Mouse (Mus musculus) c-Kit-negative CD71-positive TER-119-positive erythroid progenitor cells, embryonic 14.5 days (primary cell): ENCODE measurements at regions not wholly inside any gene's neighbourhood (a gene's known extent, or its start where the extent isn't known, plus 50 kb on each side); places are given as distances from the start of the nearest gene placed in this dataset.
A peak's percentile ranks its signal among the peaks of the same experiment; 100 is the strongest.

Experiments
- DNase-seq: peaks from one replicate; pipeline ENCODE4 v3.0.0-alpha.2; 2013; ENCODE audit warnings: low read depth, low spot score

- no peak for DNase-seq
Measured at GRCm38 (mm10) chr13:51973461-51973860, 127.0 kb downstream of the Gadd45g start.

DNA sequence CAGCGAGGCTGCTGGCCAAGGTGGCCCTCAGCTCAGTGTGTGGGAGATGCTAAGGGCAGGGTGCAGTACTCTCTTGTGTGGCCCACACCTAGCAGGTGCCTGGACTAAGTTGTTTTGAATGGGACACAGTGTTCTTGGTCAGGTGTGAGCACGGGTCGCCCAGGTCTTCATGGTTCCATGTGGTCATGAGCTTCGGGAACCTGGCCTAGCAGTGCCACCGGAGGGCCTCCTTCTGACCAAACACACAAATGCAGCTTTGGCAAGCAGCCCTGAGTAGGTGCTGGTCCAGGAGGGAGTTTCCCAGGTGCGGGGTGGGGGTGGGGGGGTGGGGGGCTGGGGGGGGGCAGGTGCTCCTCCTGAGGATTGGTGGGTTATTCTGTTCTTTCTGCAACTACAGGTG is 127.6 kb downstream of the Gadd45g start:
- no peak for DNase-seq

- DNase-seq = no peak
Measured at GRCm38 (mm10) chr13:51975330-51975729, 128.9 kb downstream of the Gadd45g start.

DNA sequence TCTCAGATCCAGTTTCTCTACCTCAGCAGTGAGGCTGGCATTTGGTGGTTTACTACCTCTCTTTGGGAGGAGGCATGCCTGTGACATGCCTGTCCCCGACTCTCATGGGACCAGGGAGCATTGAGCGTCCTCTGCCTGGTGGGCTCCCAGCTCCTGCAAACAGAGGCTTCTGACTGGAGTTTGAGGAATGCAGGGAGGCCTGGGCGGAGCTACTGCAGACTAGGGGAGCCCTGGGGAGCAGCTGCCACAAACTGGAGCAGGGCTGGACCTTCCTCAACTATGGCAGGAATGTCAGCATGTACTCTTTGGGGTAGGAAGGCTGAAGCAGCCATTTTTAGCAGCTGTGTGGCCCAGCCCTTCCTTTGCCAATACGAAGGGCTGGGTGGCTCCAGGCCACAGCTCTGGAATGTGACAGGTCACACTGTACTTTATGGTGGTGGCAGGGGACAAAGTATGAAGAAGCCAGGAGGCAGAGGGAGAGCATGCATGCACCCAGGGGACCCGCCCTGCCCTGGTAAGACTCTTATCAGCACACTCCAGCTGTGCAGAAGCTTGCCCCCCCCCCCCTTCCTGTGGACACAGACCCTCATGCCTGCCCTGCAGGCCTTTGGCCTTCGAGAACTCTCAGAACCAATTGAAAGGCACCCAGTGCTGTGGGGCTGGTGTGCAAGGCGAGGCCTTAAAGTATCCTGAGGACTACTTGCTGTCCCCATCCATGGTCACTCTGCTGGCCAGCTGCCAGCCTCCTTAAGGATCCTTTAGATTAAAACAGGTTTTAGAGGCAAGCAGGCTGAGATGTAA is 129.5 kb downstream of the Gadd45g start:
- peak; percentile 56 for DNase-seq

DNA sequence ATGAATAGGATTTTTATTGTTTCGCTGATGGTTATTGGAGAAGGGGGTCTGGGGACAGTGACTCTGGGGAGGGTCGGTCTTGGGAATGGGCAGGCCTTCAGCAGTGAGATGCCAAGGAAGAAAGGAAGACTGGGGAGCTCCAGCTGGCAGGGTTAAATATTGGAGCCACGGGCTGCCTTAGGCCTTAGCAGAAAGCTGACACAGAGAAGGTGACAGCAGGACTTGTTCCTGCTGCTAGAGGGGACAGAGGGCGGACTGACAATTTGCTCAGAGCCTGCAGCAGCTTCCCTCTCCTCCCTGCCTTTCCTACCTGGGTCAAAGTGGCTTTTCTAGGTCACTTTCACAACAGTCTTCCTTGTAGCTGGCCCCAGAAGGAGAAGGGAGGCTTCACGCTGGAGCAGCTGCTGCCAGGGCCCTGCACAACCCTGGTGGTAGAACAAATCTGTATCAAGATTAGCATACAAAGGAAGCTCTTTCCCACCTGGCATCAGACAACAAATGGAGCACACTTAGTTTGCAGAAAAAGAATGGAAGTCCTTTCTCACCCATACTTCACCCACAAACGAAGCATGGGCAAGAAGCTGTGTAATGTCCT is 130.2 kb downstream of the Gadd45g start:
- DNase-seq = no peak

DNA sequence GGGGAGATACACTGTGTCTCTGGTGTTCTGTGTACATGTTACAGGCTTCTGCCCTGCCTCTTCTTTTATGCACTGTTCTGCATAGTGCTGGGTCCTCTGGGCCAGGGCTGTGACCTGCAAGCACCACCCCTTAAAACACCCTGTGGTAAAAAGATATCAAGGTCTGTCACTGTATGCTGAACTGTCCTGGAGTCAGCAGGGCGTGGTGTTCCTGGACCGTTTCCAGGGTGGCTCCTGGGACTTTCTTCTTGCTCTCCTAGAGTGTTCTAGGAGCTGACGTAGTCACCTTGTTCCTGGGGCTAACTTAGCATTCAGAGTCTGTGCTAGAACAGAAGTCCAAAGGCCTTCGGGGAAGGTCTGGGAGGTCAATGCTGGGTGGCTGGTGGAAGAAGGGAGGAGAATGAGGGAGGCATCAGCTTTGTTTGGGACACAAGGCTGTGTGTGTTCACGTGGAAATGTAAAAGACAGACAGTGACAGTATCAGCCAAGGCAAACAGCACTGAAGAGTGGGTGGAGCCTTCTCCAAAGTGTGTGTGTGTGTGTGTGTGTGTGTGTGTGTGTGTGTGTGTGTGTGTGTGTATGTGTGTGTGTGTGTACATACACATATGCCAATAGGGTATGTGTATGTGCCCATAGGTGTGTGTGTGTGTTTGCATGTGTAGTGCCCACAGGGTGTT is 133.0 kb downstream of the Gadd45g start:
- DNase-seq = peak; percentile 64

DNA sequence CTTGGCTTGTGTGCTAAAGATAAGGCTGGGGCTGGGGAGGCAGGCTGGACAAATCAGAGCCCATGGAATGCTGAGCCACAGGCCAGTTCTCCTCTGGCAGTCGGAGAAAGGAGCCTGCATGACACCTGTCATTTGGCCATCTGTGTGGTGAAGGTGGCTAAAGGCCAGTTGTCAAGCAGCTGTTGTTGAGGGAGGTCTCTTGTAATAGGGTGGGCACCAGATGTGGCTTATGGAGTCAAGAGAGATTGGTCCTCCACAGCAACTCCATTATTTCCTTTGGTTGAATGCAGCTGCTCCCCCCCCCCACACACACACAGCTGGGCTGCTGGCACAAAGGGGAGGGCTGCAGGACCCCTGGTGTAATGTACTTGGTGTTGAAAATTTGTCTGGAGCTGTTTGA is 133.9 kb downstream of the Gadd45g start:
- DNase-seq = no peak

- no peak for DNase-seq
Measured at GRCm38 (mm10) chr13:51983002-51983401, 136.5 kb downstream of the Gadd45g start.

DNA sequence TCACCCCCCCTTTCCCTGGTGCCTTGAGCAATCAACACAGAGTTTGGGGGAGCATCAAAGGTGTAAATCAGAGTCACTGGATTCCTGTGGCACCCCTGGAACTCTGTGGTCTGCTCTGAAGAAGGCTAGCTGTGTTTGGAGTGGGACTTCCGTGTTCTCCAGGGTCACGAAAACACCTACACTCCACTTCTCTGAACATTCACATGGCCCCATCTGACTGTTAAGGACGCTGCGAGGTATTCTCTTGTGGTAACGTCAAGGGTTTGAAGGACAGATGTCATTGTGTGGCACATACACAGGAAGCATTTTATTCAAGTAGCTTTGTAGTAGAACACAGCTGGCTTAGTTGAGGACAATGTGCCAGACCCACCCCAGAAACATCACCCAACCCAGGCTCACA is 137.1 kb downstream of the Gadd45g start:
- DNase-seq = no peak

DNA sequence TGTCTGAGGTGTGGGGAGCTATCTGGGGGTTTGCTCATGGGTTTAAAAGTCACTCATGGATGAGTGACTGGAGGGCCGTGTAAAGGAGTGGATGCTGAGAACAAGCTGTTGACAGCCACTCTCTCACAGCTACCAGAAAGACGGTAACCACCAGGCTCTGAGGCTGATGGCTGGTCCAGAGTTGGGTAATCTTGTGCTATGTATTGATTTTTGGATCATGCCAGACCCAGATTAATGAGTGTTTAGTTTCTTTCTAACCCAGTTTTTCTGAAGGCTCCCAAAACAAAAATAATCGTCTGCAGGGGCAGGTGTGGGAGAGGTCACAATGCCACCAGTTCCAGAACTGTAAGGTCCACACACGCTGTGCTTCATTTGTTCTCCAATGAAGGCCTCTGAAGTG is 144.9 kb downstream of the Gadd45g start:
- DNase-seq = no peak

GRCm38 (mm10) chr13:51992878-51993277 is 146.4 kb downstream of the Gadd45g start:
- DNase-seq = no peak

DNA sequence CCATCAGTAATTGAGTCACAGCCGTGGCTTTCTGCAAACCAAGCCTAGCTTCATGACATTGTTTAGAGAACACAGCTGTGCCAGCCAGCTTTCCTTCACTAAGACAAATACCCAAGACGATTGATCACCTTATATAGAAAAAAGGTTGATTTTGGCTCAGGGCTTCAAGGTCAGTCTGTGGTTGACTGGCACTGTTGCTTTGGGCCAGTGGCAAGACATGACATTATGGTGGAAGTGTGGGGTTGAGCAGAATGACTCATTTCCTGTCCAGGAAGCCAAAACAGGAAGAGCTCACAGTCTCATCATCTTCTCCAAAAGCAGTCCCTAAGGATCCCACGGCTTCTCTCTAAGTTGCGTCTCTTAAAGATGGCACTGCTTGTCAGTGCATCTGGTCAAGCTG is 149.7 kb downstream of the Gadd45g start:
- DNase-seq = no peak

- no peak for DNase-seq
Measured at GRCm38 (mm10) chr13:51998542-51998941, 152.1 kb downstream of the Gadd45g start.

DNA sequence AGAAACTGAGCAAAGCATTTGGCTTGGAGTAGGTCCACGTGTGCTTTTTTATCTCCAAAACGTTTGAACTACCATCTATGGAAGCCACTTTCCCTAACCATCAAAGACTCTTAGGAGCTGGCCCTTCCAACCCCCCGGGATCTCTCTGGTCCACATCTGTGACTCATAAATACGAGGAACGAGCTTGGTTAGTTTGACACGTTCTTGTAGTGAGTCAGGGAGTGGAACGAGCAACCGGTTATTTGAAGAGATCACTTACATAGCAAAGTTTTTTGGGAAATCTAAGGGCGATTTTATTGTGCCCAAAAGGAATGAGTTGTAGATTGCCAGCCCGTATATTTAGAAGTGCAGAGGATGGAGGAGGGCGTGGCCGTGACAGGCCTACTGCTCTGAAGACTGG is 155.3 kb downstream of the Gadd45g start:
- DNase-seq = no peak

- DNase-seq = no peak
Measured at GRCm38 (mm10) chr13:52003946-52004539, 157.6 kb downstream of the Gadd45g start.

DNA sequence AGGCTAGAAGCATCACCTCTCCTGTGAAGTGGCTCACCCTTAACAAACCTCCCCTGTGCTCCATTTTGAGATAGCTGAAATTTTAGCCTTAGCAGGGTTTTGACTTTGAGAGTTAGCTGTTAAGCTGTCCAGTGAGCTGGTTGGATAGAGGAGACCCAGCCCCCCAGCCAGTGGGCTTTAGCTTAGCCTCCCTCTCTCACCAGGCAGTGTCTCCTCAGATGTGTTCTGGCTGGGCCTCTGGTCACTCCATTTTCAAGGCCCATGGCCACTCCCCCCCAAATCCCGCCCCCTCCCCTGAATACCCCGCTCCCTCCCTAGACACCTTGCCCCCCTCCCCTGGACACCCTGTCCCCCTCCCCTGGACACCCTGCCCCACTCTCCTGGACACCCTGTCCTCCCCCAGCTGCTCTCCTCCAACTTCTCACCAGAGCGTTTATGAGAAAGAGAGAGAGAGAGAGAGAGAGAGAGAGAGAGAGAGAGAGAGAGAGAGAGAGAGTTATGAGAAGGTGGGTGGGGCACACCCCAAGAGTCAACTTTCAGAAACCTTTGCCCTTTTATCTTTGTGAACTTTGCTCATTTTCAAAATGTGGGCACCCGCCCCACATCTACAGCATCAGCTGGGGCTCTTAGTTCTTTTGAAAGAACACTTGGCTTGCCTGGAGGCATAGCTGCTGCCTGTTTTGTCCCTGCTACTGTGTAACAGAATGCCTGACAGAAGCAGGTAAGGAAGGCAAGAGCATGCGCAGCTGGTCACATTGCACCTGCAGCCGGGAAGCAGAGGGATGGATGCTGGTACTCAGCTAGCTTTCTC is 161.3 kb downstream of the Gadd45g start:
- no peak for DNase-seq

GRCm38 (mm10) chr13:52009231-52009630 is 162.8 kb downstream of the Gadd45g start:
- DNase-seq = no peak

GRCm38 (mm10) chr13:52009766-52010165 is 163.3 kb downstream of the Gadd45g start:
- no peak for DNase-seq

DNA sequence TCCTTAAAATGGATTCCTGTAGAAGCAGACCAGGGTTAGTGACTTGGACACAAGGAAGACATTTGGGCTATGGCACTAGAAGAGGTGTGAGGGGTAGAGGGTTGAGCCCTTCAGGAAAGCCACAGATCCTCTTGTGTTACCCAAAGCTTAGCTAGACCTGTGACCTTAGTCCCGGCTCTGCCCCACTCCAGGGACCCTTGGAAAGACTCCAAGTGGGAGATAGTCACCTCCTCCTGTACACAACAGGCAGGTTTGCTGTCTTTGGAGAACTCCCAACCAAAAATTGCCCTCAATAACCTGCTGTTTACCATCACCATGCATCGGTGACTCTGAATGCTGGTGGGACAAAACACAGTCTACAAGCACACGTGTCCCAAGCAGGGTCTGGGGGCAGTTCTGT is 164.5 kb downstream of the Gadd45g start:
- no peak for DNase-seq

DNA sequence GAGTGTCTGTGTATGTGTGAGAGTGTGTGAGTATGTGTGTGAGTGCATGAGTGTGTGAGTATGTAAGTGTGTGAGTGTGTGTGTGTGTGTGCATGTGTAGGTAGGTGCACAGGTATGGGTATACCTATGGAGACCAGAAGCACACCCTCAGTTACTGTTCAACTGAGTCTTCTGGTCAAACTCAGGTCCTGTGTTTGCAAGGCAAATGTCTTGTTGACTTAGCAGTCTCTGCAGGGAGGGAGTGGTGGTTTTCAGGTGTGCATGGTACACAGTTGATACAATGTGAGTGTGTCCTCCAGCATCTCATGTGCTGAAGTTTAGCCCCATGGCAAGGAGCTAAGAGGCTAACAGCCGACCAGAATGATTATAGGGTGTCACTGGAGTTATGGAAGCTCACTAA is 166.7 kb downstream of the Gadd45g start:
- no peak for DNase-seq

GRCm38 (mm10) chr13:52013757-52014156 is 167.3 kb downstream of the Gadd45g start:
- DNase-seq = no peak

DNA sequence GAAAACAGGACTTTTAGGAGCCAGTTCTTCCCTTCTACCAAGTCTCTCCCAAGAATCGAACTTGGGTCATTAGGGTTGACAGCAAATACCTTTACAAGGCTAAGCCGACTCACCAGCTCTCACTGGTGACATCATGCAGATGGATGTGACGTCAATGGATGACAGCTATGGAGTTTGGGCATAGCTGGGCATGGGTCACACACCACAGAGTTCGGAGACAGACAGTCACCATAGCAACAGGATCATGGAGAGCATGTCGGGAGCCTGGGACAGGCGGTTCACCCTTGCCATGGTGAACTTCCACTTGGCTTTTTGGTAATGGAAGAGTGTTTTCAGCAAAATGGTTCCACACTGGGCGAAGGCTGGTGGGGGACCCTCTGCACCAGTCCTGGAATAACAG is 168.1 kb downstream of the Gadd45g start:
- DNase-seq = no peak
